ENCODE assay signal across 11 mouse cellular contexts in the genomic region with DNA sequence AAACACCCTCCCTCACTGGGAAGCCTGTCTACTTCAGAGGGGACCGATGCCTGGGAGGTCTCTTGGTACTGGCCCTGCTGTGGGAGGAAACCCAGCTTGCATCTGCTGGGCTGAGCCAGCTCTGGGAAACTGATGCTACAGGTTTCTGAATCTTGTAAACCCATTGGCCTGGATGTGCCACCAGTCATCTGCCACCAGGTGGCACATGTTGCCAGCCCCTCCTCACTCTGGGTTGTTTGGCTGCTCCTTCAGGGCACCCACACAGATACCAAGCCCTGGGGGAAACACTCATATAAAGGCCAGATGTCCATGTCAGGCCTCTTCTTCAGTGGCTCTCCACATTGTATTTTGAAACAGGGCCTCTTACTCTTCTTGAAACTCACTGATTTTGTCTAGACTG. TPM values are rescaled to one million over a fixed set of nuclear protein-coding genes. Genes with fewer than 3 reads are reported as not detected.
DNase-seq lines count a peak whose midpoint lies in the region; ATAC-seq and TF ChIP-seq lines count a peak whose summit lies in the region.
"Had no signal": no experiment of that assay in that cellular context is flagged by ENCODE, and none has a peak within 500 bp of the region (broad histone marks: within the 10 kb centered on the region; RNA-seq: fewer than 3 reads in every experiment).

No protein-coding gene starts in this region.

- ATAC-seq in kidney, embryonic 15.5 days (replicated peaks; ENCODE audit: low FRiP score): no peak
- ATAC-seq in lung, embryonic 14.5 days (ENCODE audit: insufficient read depth): no peak
- no peak for ATAC-seq in embryonic facial prominence, embryonic 11.5 days (replicated peaks; ENCODE audit: insufficient number of reproducible peaks, low FRiP score, low TSS enrichment, low read depth)

- no peaks in the 10 kb centered on the region for H3K36me3 ChIP-seq in kidney, embryonic 15.5 days
- no peaks in the 10 kb centered on the region for H3K36me3 ChIP-seq in lung, embryonic 14.5 days (ENCODE audit: insufficient read depth)
- H3K36me3 ChIP-seq in embryonic facial prominence, embryonic 11.5 days (replicated peaks; ENCODE audit: control insufficient read depth, insufficient read depth, low read depth, low read length): no peaks in the 10 kb centered on the region
- H3K36me3 ChIP-seq: forebrain, embryonic 12.5 days had no signal

- no peak overlapping the region for H3K4me3 ChIP-seq in kidney, embryonic 15.5 days (replicated peaks)
- H3K4me3 ChIP-seq in lung, embryonic 14.5 days (ENCODE audit: low read depth, low read length): no peak overlapping the region
- H3K4me3 ChIP-seq in embryonic facial prominence, embryonic 11.5 days (ENCODE audit: low read depth, low read length): no peak overlapping the region
- H3K4me3 ChIP-seq: forebrain, embryonic 12.5 days had no signal

- H3K27me3 ChIP-seq in kidney, embryonic 15.5 days: no peaks in the 10 kb centered on the region
- H3K27me3 ChIP-seq in lung, embryonic 14.5 days (ENCODE audit: insufficient read depth, low read length): no peaks in the 10 kb centered on the region
- H3K27me3 ChIP-seq in embryonic facial prominence, embryonic 11.5 days (ENCODE audit: control insufficient read depth, insufficient read depth, low read length): no peaks in the 10 kb centered on the region
- H3K27me3 ChIP-seq: forebrain, embryonic 12.5 days had no signal

- WGBS in kidney, embryonic 15.5 days: 93% methylated on average over 1 of the region's 1 CpGs
- 75% methylated on average over 1 of the region's 1 CpGs for WGBS in lung, embryonic 14.5 days
- WGBS in embryonic facial prominence, embryonic 11.5 days: 71% methylated on average over 1 of the region's 1 CpGs

- no peaks in the 10 kb centered on the region for H3K4me1 ChIP-seq in kidney, embryonic 15.5 days
- H3K4me1 ChIP-seq in lung, embryonic 14.5 days (ENCODE audit: insufficient read depth): no peaks in the 10 kb centered on the region
- H3K4me1 ChIP-seq in embryonic facial prominence, embryonic 11.5 days (ENCODE audit: control insufficient read depth, insufficient read depth, low read length): no peaks in the 10 kb centered on the region
- H3K4me1 ChIP-seq: forebrain, embryonic 12.5 days had no signal

- TF ChIP-seq CTCF in lung, embryonic 14.5 days (IDR thresholded peaks at IDR 0.05; ENCODE audit: low read depth): peak; percentile 59

- no peak overlapping the region for H3K27ac ChIP-seq in kidney, embryonic 15.5 days
- H3K27ac ChIP-seq in lung, embryonic 14.5 days (ENCODE audit: low read depth): no peak overlapping the region
- no peak overlapping the region for H3K27ac ChIP-seq in embryonic facial prominence, embryonic 11.5 days (replicated peaks; ENCODE audit: low read depth, low read length)
- H3K27ac ChIP-seq: forebrain, embryonic 12.5 days had no signal

- no peak overlapping the region for H3K4me2 ChIP-seq in kidney, embryonic 15.5 days
- H3K4me2 ChIP-seq in lung, embryonic 14.5 days: no peak overlapping the region
- H3K4me2 ChIP-seq in embryonic facial prominence, embryonic 11.5 days (ENCODE audit: low read depth, low read length): no peak overlapping the region
- H3K4me2 ChIP-seq: forebrain, embryonic 12.5 days had no signal

- H3K9me3 ChIP-seq in kidney, embryonic 15.5 days (replicated peaks): no peaks in the 10 kb centered on the region
- no peaks in the 10 kb centered on the region for H3K9me3 ChIP-seq in lung, embryonic 14.5 days (ENCODE audit: low read depth, low read length)
- H3K9me3 ChIP-seq in embryonic facial prominence, embryonic 11.5 days (replicated peaks; ENCODE audit: control insufficient read depth, low read length): no peaks in the 10 kb centered on the region
- H3K9me3 ChIP-seq: forebrain, embryonic 12.5 days had no signal

- no peak overlapping the region for H3K9ac ChIP-seq in kidney, embryonic 15.5 days
- H3K9ac ChIP-seq in lung, embryonic 14.5 days: no peak overlapping the region
- H3K9ac ChIP-seq in embryonic facial prominence, embryonic 11.5 days (replicated peaks; ENCODE audit: low read length): no peak overlapping the region
- H3K9ac ChIP-seq: forebrain, embryonic 12.5 days had no signal

- peak; percentile 16 to 34 for DNase-seq in cerebellum, postnatal 10 days
- DNase-seq in cerebellum, adult 11 months: no peak
- DNase-seq in kidney, adult 9 months: peak; percentile 3
- no peak for DNase-seq in lung, embryonic 14.5 days
- DNase-seq in lung, postnatal 4 days: no peak
- DNase-seq in embryonic facial prominence, embryonic 11.5 days (ENCODE audit: low spot score): peak; percentile 18
- no peak for DNase-seq in MN1 (ENCODE audit: low spot score)
- DNase-seq: gastrocnemius, postnatal 36 days; thymus, postnatal 4 days had no signal

RNA-seq across cellular contexts. Expression of a gene that starts 36.4 kb away (rescaled TPM):
- 2.9 and 3.1 TPM in 2 replicates for polyA plus RNA-seq in kidney, embryonic 15.5 days (2015; fragmentation: Nextera tagmentation; extraction: Ambion mirVana)
- 0.50 and 0.53 TPM in 2 replicates for polyA plus RNA-seq in lung, embryonic 14.5 days (2014; fragmentation: Nextera tagmentation; extraction: Ambion mirVana)
- polyA plus RNA-seq in embryonic facial prominence, embryonic 11.5 days (2014; fragmentation: Nextera tagmentation; extraction: Ambion mirVana): 0.82 and 1.5 TPM in 2 replicates

Comparison
In these comparisons a context has a peak if more than half of its experiments do, and no peak if none do; other contexts are left out.
1. DNase-seq: peak in cerebellum, postnatal 10 days (2 of 2), kidney, adult 9 months (single experiment) and embryonic facial prominence, embryonic 11.5 days (single experiment); none in cerebellum, adult 11 months (single experiment), lung, embryonic 14.5 days (single experiment), lung, postnatal 4 days (0 of 2) and MN1 (single experiment).